Mouse (Mus musculus) liver, adult 2 months (tissue): ENCODE measurements around the gene Plvap.

Experiments
- CTCF ChIP-seq: fragments of 200-500 bp; IDR thresholded peaks from 2 replicates; pipeline ENCODE4 v1.5.1; 2011; ENCODE audit warnings: low read depth, low read length, control low read depth
- POLR2A ChIP-seq: fragments of 200-500 bp; IDR thresholded peaks from 2 replicates; pipeline ENCODE4 v1.6.1; 2011; ENCODE audit warnings: low read length, control low read depth; ENCODE audit not compliant: insufficient read depth; ENCODE audit errors: extremely low read depth

DNA sequence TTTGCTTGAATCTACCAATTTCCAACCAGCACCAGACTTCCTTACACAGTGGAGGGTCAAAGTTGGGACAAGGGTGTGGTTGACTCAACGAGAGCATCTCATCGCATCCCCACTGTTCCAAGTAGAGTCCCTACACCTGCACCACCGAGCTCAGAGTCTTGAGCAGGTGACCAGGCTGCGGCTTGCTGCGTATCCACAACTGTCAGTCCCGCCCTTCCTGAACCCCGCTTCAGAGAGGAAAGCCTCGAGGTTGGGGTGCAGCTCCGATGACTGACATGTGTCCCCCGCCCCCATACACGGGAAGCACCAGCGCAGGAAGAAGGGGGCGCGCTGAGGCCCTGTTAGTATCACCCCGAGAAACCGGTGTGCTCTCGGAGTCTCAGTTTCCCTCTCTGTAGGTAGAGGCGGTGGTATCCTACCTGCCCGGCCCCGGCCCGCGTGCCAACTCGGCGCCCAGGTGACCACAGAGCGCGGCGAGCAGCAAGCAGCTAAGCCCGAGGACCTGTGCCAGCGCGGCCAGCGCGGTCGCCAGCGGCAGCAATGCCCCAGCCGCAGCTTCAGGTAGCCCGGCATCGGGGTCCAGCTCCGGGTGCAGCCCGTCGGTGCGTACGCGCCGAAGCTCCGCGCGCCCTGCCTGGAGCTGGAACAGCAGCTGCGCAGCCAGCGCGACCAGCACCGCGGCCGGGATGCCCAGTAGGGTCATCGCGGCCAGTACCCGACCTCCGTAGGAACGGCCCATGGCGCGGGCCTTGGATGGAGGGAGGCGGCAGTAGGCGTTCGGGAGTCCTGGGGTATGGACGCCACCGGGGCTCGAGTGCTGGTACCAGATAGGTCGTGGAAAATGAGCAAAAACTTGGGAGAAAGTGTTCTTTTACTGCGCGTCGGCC lies 46.8 kb upstream of the Plvap start, which contains the start of gene Tmem221:
- TF ChIP-seq CTCF = no peak
- TF ChIP-seq POLR2A = no peak
